Mouse (Mus musculus) E14TG2a.4 (cell line): ENCODE results near the gene Atp6ap1.

Source experiments
- H3K27me3 ChIP-seq: 2 replicates; pipeline ENCODE4 v1.6.1; 2014; ENCODE audit warnings: low read length, control low read depth; ENCODE audit not compliant: insufficient read depth
- H3K36me3 ChIP-seq: 2 replicates; pipeline ENCODE4 v1.6.1; 2014; ENCODE audit warnings: low read length, control low read depth; ENCODE audit not compliant: insufficient read depth
- H3K4me1 ChIP-seq: replicated peaks from 2 replicates; pipeline ENCODE4 v1.6.1; 2014; ENCODE audit warnings: low read depth, low read length, control low read depth
- H3K4me3 ChIP-seq: replicated peaks from 2 replicates; pipeline ENCODE4 v1.5.1; 2014; ENCODE audit warnings: mild to moderate bottlenecking, low read length
- H3K9me3 ChIP-seq: 2 replicates; pipeline ENCODE4 v1.6.1; 2014; ENCODE audit warnings: low read length, control low read depth
- CTCF ChIP-seq: conservative IDR thresholded peaks from 2 replicates; pipeline ENCODE4 v1.5.1; 2014; ENCODE audit warnings: low read length
- NANOG ChIP-seq: IDR thresholded peaks from 2 replicates; pipeline ENCODE4 v1.6.1; 2014; ENCODE audit warnings: borderline replicate concordance, low read length, mixed read lengths
- POU5F1 ChIP-seq: IDR thresholded peaks from 2 replicates; pipeline ENCODE4 v1.6.1; 2014; ENCODE audit warnings: low read length, borderline replicate concordance

Gene Atp6ap1

GRCm38 (mm10) chrX:74293431-74293830, 3.5 kb upstream of the Atp6ap1 start:
- TF ChIP-seq NANOG (no peak), POU5F1 (no peak), CTCF (no peak)
- H3K4me3 ChIP-seq = no peak overlapping the region
- peaks cover 17% of the 10 kb centered on the region for H3K36me3 ChIP-seq
- H3K4me1 ChIP-seq = peaks cover 10% of the 10 kb centered on the region
- H3K9me3 ChIP-seq = no peaks in the 10 kb centered on the region
- no peaks in the 10 kb centered on the region for H3K27me3 ChIP-seq

- no peak overlapping the region for H3K4me3 ChIP-seq
- peaks cover 50% of the 10 kb centered on the region for H3K36me3 ChIP-seq
- TF ChIP-seq CTCF = no peak
- TF ChIP-seq POU5F1 = no peak
- H3K9me3 ChIP-seq = no peaks in the 10 kb centered on the region
- peaks cover 20% of the 10 kb centered on the region for H3K4me1 ChIP-seq
- H3K27me3 ChIP-seq = no peaks in the 10 kb centered on the region
Measured at GRCm38 (mm10) chrX:74298348-74298747, 1.5 kb downstream of the Atp6ap1 start.

- Histone ChIP-seq H3K27me3 (no peaks in the 10 kb centered on the region), H3K4me3 (no peak overlapping the region), H3K36me3 (peaks cover 60% of the 10 kb centered on the region), H3K4me1 (peaks cover 32% of the 10 kb centered on the region), H3K9me3 (no peaks in the 10 kb centered on the region)
- TF ChIP-seq POU5F1 (no peak), NANOG (no peak), CTCF (no peak)
Measured at GRCm38 (mm10) chrX:74299721-74300120, 2.8 kb downstream of the Atp6ap1 start.

GRCm38 (mm10) chrX:74304867-74305700, 8.2 kb downstream of the Atp6ap1 start, which contains the start of gene Gdi1:
Gene Gdi1, plus strand, starts transcription at chrX:74304998.
- no peaks in the 10 kb centered on the region for H3K9me3 ChIP-seq
- peaks cover 82% of the 10 kb centered on the region for H3K36me3 ChIP-seq
- no peaks in the 10 kb centered on the region for H3K27me3 ChIP-seq
- H3K4me1 ChIP-seq = peaks cover 23% of the 10 kb centered on the region
- TF ChIP-seq CTCF (no peak), POU5F1 (no peak), NANOG (no peak)
- H3K4me3 ChIP-seq = peak within 1 kb of the TSS; percentile 81

- Histone ChIP-seq H3K9me3 (no peaks in the 10 kb centered on the region), H3K36me3 (peaks cover 76% of the 10 kb centered on the region), H3K4me3 (peak within 1 kb of the TSS; percentile 88), H3K27me3 (no peaks in the 10 kb centered on the region), H3K4me1 (peaks cover 11% of the 10 kb centered on the region)
- TF ChIP-seq NANOG (no peak), POU5F1 (no peak), CTCF (no peak)
Measured at GRCm38 (mm10) chrX:74312540-74313464, 15.9 kb downstream of the Atp6ap1 start, which contains the start of gene Fam50a. Gene Fam50a, plus strand, starts transcription at chrX:74313033.

GRCm38 (mm10) chrX:74328725-74329161, 31.8 kb downstream of the Atp6ap1 start, which contains the start of gene Plxna3:
Gene Plxna3, plus strand, starts transcription at chrX:74329066.
- no peak for TF ChIP-seq POU5F1
- no peak for TF ChIP-seq NANOG
- no peak for TF ChIP-seq CTCF
- Histone ChIP-seq H3K4me3 (peak within 1 kb of the TSS; percentile 71), H3K27me3 (no peaks in the 10 kb centered on the region), H3K36me3 (peaks cover 27% of the 10 kb centered on the region), H3K4me1 (peaks cover 20% of the 10 kb centered on the region), H3K9me3 (no peaks in the 10 kb centered on the region)

GRCm38 (mm10) chrX:74329215-74329671, 32.3 kb downstream of the Atp6ap1 start:
- H3K9me3 ChIP-seq = no peaks in the 10 kb centered on the region
- H3K27me3 ChIP-seq = no peaks in the 10 kb centered on the region
- H3K4me1 ChIP-seq = peaks cover 20% of the 10 kb centered on the region
- TF ChIP-seq CTCF = no peak
- TF ChIP-seq NANOG = no peak
- TF ChIP-seq POU5F1 = no peak
- H3K4me3 ChIP-seq = peak overlapping the region; percentile 71
- peaks cover 32% of the 10 kb centered on the region for H3K36me3 ChIP-seq
